Mouse (Mus musculus) testis, adult 2 months (tissue): ENCODE measurements around the gene Wdr25. TPM values are rescaled to one million over a fixed set of nuclear protein-coding genes. Genes with fewer than 3 reads are reported as not detected.

Experiments used
- H3K27ac ChIP-seq: fragments of 200-500 bp; 2 replicates; pipeline ENCODE4 v1.5.1; 2012; ENCODE audit warnings: low read depth, low read length; ENCODE audit not compliant: control insufficient read depth, insufficient read depth
- H3K27me3 ChIP-seq: fragments of 200-500 bp; 2 replicates; pipeline ENCODE4 v1.6.1; 2012; ENCODE audit warnings: mild to moderate bottlenecking, low read length, moderate library complexity; ENCODE audit not compliant: control insufficient read depth, insufficient read depth
- H3K36me3 ChIP-seq: fragments of 200-500 bp; 2 replicates; pipeline ENCODE4 v1.6.1; 2012; ENCODE audit warnings: mild to moderate bottlenecking, low read length; ENCODE audit not compliant: control insufficient read depth, insufficient read depth
- H3K4me1 ChIP-seq: fragments of 200-500 bp; 2 replicates; pipeline ENCODE4 v1.6.1; 2012; ENCODE audit warnings: low read length; ENCODE audit not compliant: control insufficient read depth, insufficient read depth
- H3K4me3 ChIP-seq: fragments of 200-500 bp; 2 replicates; pipeline ENCODE4 v1.5.1; 2012; ENCODE audit warnings: low read depth, mild to moderate bottlenecking, low read length, moderate library complexity, mixed read lengths; ENCODE audit not compliant: control insufficient read depth
- CTCF ChIP-seq: fragments of 200-500 bp; IDR thresholded peaks from 2 replicates; pipeline ENCODE4 v1.5.1; 2012; ENCODE audit warnings: low read depth, mild to moderate bottlenecking, inconsistent platforms, low read length, moderate library complexity; ENCODE audit not compliant: control insufficient read depth, insufficient read depth, insufficient replicate concordance
- POLR2A ChIP-seq: fragments of 200-500 bp; IDR thresholded peaks from 2 replicates; pipeline ENCODE4 v1.6.1; 2012; ENCODE audit warnings: low read depth, mild to moderate bottlenecking, inconsistent platforms, low read length, moderate library complexity; ENCODE audit not compliant: control insufficient read depth
- polyA plus RNA-seq: library from polyadenylated mRNA; depleted of rRNA; stranded (reverse); fragments of >200 nt; gene quantifications from 2 replicates; pipeline ENCODE4 v1.2.3, GENCODE M21; 2012

The Wdr25 gene
- polyA plus RNA-seq, 1 experiment: 15.0 TPM

DNA sequence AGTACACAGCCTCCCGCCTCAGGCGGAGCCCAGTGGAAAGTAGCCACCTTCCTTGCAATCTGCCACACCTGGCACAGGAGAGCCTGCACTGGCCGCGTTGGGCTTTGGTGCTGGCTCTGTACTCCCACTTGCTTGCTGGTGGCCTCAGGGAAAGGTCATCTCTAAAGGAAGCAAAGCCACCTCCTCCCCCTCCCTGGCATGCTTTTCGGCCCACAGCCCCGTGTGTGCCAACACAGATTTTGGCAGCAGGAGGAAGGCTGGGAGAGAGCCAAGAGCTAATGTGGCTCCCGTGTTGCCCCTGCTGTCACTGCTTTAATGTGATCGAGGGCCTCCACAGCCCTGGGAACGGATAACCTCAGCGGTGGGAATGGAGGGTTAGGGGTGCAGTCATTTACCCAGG, 66.8 kb downstream of the Wdr25 start:
- no peak overlapping the region for H3K4me3 ChIP-seq
- no peaks in the 10 kb centered on the region for H3K27me3 ChIP-seq
- no peak overlapping the region for H3K27ac ChIP-seq
- TF ChIP-seq POLR2A: no peak
- TF ChIP-seq CTCF: no peak
- H3K36me3 ChIP-seq: no peaks in the 10 kb centered on the region
- H3K4me1 ChIP-seq: no peaks in the 10 kb centered on the region; the same call in 1 of the 2 replicates

DNA sequence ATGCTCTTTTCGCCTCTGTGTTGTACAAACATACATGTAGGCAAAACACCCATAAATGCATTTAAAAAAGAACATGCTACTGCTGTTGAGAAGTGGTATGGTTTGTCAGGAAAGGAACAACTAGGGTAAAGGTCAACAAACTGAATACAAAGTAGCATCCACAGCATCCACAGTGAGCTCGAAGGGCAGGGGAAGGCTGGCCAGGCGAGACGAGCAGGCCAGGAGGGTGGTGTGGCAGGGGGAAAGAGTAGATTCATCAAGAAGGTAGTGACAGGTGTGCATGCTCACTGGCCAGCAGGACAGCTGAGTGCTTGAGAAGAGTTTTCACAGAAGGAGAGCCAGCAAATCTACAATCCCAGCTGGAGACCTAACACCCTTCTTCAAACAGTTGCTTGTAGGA, 74.2 kb downstream of the Wdr25 start:
- H3K27ac ChIP-seq: no peak overlapping the region
- no peak for TF ChIP-seq POLR2A
- TF ChIP-seq CTCF: no peak
- no peak overlapping the region for H3K4me3 ChIP-seq
- peaks cover 3% of the 10 kb centered on the region for H3K4me1 ChIP-seq
- H3K36me3 ChIP-seq: no peaks in the 10 kb centered on the region
- H3K27me3 ChIP-seq: no peaks in the 10 kb centered on the region

GRCm38 (mm10) chr12:108968031-108968430, 74.6 kb downstream of the Wdr25 start:
- H3K36me3 ChIP-seq: no peaks in the 10 kb centered on the region
- no peak overlapping the region for H3K27ac ChIP-seq
- H3K27me3 ChIP-seq: no peaks in the 10 kb centered on the region
- H3K4me1 ChIP-seq: peaks cover 3% of the 10 kb centered on the region
- TF ChIP-seq POLR2A: no peak
- TF ChIP-seq CTCF: no peak
- H3K4me3 ChIP-seq: no peak overlapping the region

DNA sequence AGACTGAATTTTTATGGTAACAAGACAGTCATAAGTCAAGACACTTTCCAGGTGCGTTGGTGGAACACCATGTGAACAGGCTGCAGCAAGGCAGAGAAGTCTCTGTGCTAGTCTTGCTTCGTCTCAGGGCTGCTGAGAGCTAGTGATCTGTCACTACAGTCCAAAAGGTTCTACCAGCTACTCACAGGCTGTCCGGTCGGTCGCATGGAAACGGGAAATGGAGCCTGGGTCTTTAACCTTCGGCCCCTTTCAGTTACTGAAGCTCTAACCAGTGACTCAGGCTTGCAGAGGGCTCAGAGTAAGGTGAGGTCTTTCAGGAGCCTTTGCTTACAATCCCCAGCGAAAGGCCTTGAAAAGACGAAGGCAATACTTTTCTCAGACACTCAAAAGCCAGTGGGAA, 78.0 kb downstream of the Wdr25 start:
- H3K27ac ChIP-seq: no peak overlapping the region
- no peak for TF ChIP-seq CTCF
- TF ChIP-seq POLR2A: no peak
- H3K27me3 ChIP-seq: no peaks in the 10 kb centered on the region
- H3K36me3 ChIP-seq: no peaks in the 10 kb centered on the region
- H3K4me3 ChIP-seq: no peak overlapping the region
- peaks cover 3% of the 10 kb centered on the region for H3K4me1 ChIP-seq

DNA sequence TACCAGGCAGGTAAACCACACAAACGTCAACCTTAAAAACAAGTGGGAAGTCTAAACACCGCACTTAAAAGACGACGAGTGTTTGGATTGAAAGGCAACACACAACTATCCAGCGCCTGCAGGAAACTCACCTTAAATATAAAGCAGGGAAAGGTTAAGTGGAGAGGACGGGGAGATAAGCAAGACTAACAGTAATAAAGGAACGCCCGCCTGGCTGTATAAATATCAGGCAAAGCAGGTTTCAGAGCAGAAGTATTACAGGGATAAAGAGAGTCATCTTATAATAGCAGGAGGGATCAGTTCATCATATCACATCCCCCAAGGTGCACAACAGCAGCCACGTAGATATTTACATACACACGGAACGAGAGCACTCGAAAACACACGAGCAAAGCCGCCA, 78.8 kb downstream of the Wdr25 start:
- Histone ChIP-seq H3K4me1 (peaks cover 3% of the 10 kb centered on the region), H3K27me3 (no peaks in the 10 kb centered on the region), H3K27ac (no peak overlapping the region), H3K4me3 (no peak overlapping the region), H3K36me3 (no peaks in the 10 kb centered on the region)
- no peak for TF ChIP-seq CTCF
- TF ChIP-seq POLR2A: no peak

- Histone ChIP-seq H3K27me3 (no peaks in the 10 kb centered on the region), H3K36me3 (no peaks in the 10 kb centered on the region), H3K4me3 (no peak overlapping the region), H3K4me1 (peaks cover 5% of the 10 kb centered on the region), H3K27ac (no peak overlapping the region)
- no peak for TF ChIP-seq POLR2A
- no peak for TF ChIP-seq CTCF
Measured at GRCm38 (mm10) chr12:108979977-108980376, 86.5 kb downstream of the Wdr25 start.

GRCm38 (mm10) chr12:108981941-108982683, 88.7 kb downstream of the Wdr25 start:
- Histone ChIP-seq H3K4me1 (peaks cover 5% of the 10 kb centered on the region), H3K27ac (no peak overlapping the region), H3K27me3 (no peaks in the 10 kb centered on the region)

More at GRCm38 (mm10) chr12:108981941-108982683, 88.7 kb downstream of the Wdr25 start:
- no peak for TF ChIP-seq CTCF
- TF ChIP-seq POLR2A: no peak
- H3K36me3 ChIP-seq: no peaks in the 10 kb centered on the region
- H3K4me3 ChIP-seq: no peak overlapping the region
